ENCODE assay signal across 10 mouse cellular contexts in genomic region chr10:40125200-40125599, GRCm38 (mm10). TPM values are rescaled to one million over a fixed set of nuclear protein-coding genes. Genes with fewer than 3 reads are reported as not detected.
DNase-seq lines count a peak whose midpoint lies in the region; ATAC-seq and TF ChIP-seq lines count a peak whose summit lies in the region.
"Had no signal": no experiment of that assay in that cellular context is flagged by ENCODE, and none has a peak within 500 bp of the region (broad histone marks: within the 10 kb centered on the region; RNA-seq: fewer than 3 reads in every experiment).

No protein-coding gene starts in this region.

- H3K27me3 ChIP-seq in intestine, embryonic 14.5 days (replicated peaks; ENCODE audit: control insufficient read depth, insufficient read depth, low read length), result no peaks in the 10 kb centered on the region
- no peaks in the 10 kb centered on the region for H3K27me3 ChIP-seq in intestine, postnatal 0 days (replicated peaks; ENCODE audit: control insufficient read depth, insufficient read depth, low read length)
- no peaks in the 10 kb centered on the region for H3K27me3 ChIP-seq in intestine, embryonic 16.5 days (replicated peaks; ENCODE audit: control insufficient read depth, insufficient read depth, low read length)
- H3K27me3 ChIP-seq: limb, embryonic 12.5 days had no signal

- peak; percentile 33 for DNase-seq in intestine, embryonic 14.5 days (ENCODE audit: low spot score)
- DNase-seq in neural tube, embryonic 10.5 days (ENCODE audit: extremely low spot score, low spot score), result no peak
- DNase-seq in kidney, postnatal 14 days, result no peak
- DNase-seq in right cerebral cortex, adult 18-20 months, result no peak
- DNase-seq: cerebellum, adult 9-10 months had no signal

- no peaks in the 10 kb centered on the region for H3K4me1 ChIP-seq in intestine, embryonic 14.5 days (replicated peaks; ENCODE audit: control insufficient read depth, insufficient read depth, low read length)
- H3K4me1 ChIP-seq in intestine, postnatal 0 days (replicated peaks; ENCODE audit: control insufficient read depth, insufficient read depth, low read length), result no peaks in the 10 kb centered on the region
- no peaks in the 10 kb centered on the region for H3K4me1 ChIP-seq in intestine, embryonic 16.5 days (ENCODE audit: control insufficient read depth, insufficient read depth, low read length)
- H3K4me1 ChIP-seq: limb, embryonic 12.5 days had no signal

- H3K4me3 ChIP-seq in intestine, embryonic 14.5 days (ENCODE audit: low read depth, low read length), result no peak overlapping the region
- H3K4me3 ChIP-seq in intestine, postnatal 0 days (ENCODE audit: low read depth, low read length), result no peak overlapping the region
- no peak overlapping the region for H3K4me3 ChIP-seq in intestine, embryonic 16.5 days (ENCODE audit: low read length)
- H3K4me3 ChIP-seq: limb, embryonic 12.5 days had no signal

- no peak for ATAC-seq in intestine, embryonic 14.5 days (replicated peaks; ENCODE audit: low FRiP score, low TSS enrichment, low read depth)
- no peak for ATAC-seq in intestine, postnatal 0 days
- peak; percentile 78 for ATAC-seq in common myeloid progenitor, adult 5-6 weeks (replicated peaks; ENCODE audit: low read depth, poor library complexity, severe bottlenecking)
- ATAC-seq in intestine, embryonic 16.5 days, result peak; percentile 78
- peak; percentile 82 for ATAC-seq in monocyte, adult 5-6 weeks (replicated peaks; ENCODE audit: insufficient number of reproducible peaks, low FRiP score, low TSS enrichment, poor library complexity, severe bottlenecking)

- no peaks in the 10 kb centered on the region for H3K9me3 ChIP-seq in intestine, embryonic 14.5 days (ENCODE audit: control insufficient read depth, low read length)
- no peaks in the 10 kb centered on the region for H3K9me3 ChIP-seq in intestine, postnatal 0 days (ENCODE audit: control insufficient read depth)
- H3K9me3 ChIP-seq in intestine, embryonic 16.5 days (ENCODE audit: control insufficient read depth, low read length), result no peaks in the 10 kb centered on the region
- H3K9me3 ChIP-seq: limb, embryonic 12.5 days had no signal

- no peak overlapping the region for H3K27ac ChIP-seq in intestine, embryonic 14.5 days (ENCODE audit: low read depth)
- no peak overlapping the region for H3K27ac ChIP-seq in intestine, postnatal 0 days (ENCODE audit: low read depth, low read length)
- H3K27ac ChIP-seq in intestine, embryonic 16.5 days (ENCODE audit: low read length), result no peak overlapping the region

- no peak for TF ChIP-seq CTCF in intestine, postnatal 0 days (IDR thresholded peaks at IDR 0.05; ENCODE audit: low read depth)

- no peak overlapping the region for H3K9ac ChIP-seq in intestine, embryonic 14.5 days (ENCODE audit: low read length)
- no peak overlapping the region for H3K9ac ChIP-seq in intestine, postnatal 0 days (ENCODE audit: low read depth, low read length)
- no peak overlapping the region for H3K9ac ChIP-seq in intestine, embryonic 16.5 days (ENCODE audit: low read depth, low read length)
- H3K9ac ChIP-seq: limb, embryonic 12.5 days had no signal

- H3K36me3 ChIP-seq in intestine, embryonic 14.5 days (ENCODE audit: control insufficient read depth, insufficient read depth, low read length), result no peaks in the 10 kb centered on the region
- 0 out of 2 replicates have a peak, but pooled peaks cover 3% of the 10 kb centered on the region for H3K36me3 ChIP-seq in intestine, postnatal 0 days (ENCODE audit: control insufficient read depth, insufficient read depth)
- no peaks in the 10 kb centered on the region for H3K36me3 ChIP-seq in intestine, embryonic 16.5 days (ENCODE audit: control insufficient read depth, insufficient read depth, low read length)
- H3K36me3 ChIP-seq: limb, embryonic 12.5 days had no signal

- no peak overlapping the region for H3K4me2 ChIP-seq in intestine, embryonic 14.5 days (ENCODE audit: low read length)
- no peak overlapping the region for H3K4me2 ChIP-seq in intestine, postnatal 0 days (replicated peaks; ENCODE audit: low read depth)
- no peak overlapping the region for H3K4me2 ChIP-seq in intestine, embryonic 16.5 days (ENCODE audit: low read depth, low read length)
- H3K4me2 ChIP-seq: limb, embryonic 12.5 days had no signal

- 83% methylated on average over 9 of the region's 9 CpGs for WGBS in intestine, embryonic 14.5 days
- 65% methylated on average over 9 of the region's 9 CpGs for WGBS in intestine, postnatal 0 days
- WGBS in intestine, embryonic 16.5 days, result 82% methylated on average over 9 of the region's 9 CpGs

RNA-seq across cellular contexts. Expression of gene Slc16a10, which starts 16.9 kb away (rescaled TPM):
- polyA plus RNA-seq in intestine, embryonic 14.5 days (2014; fragmentation: Nextera tagmentation; extraction: Ambion mirVana), result 26.2 and 26.6 TPM in 2 replicates
- 57.5 and 59.5 TPM in 2 replicates for polyA plus RNA-seq in intestine, postnatal 0 days (2015; fragmentation: Nextera tagmentation; extraction: Ambion mirVana)
- 21.4 and 23.9 TPM in 2 replicates for total RNA-seq in common myeloid progenitor, adult 5-6 weeks (2017)
- 48.2 and 61.4 TPM in 2 replicates for polyA plus RNA-seq in intestine, embryonic 16.5 days (2015; fragmentation: Nextera tagmentation; extraction: Ambion mirVana)
- total RNA-seq in monocyte, adult 5-6 weeks (2017), result 19.6 to 23.9 TPM (median 23.2 TPM) in 3 replicates

Comparison
In these comparisons a context has a peak if more than half of its experiments do, and no peak if none do; other contexts are left out.
1. ATAC-seq: peak in common myeloid progenitor, adult 5-6 weeks (single experiment), intestine, embryonic 16.5 days (single experiment) and monocyte, adult 5-6 weeks (single experiment); none in intestine, embryonic 14.5 days (single experiment) and intestine, postnatal 0 days (single experiment).